Mouse (Mus musculus): ENCODE results near the gene Gm26741. TPM values are rescaled to one million over a fixed set of nuclear protein-coding genes. Genes with fewer than 3 reads are reported as not detected.

Gene Gm26741
- polyA plus RNA-seq, 1 experiment = not detected

- TF ChIP-seq POLR2A (IDR thresholded peaks at IDR 0.05; ENCODE audit: borderline replicate concordance, extremely low read depth, insufficient read depth, insufficient read length, poor library complexity, severe bottlenecking) (no peak), CTCF (IDR thresholded peaks at IDR 0.05; ENCODE audit: borderline replicate concordance, extremely low read depth, insufficient read depth, insufficient read length) (no peak)
Observed at GRCm38 (mm10) chr10:52374651-52375050, 16.1 kb downstream of the Gm26741 start.

GRCm38 (mm10) chr10:52376422-52376821 lies 17.9 kb downstream of the Gm26741 start:
- no peak for TF ChIP-seq POLR2A (IDR thresholded peaks at IDR 0.05; ENCODE audit: borderline replicate concordance, extremely low read depth, insufficient read depth, insufficient read length, poor library complexity, severe bottlenecking)
- no peak for TF ChIP-seq CTCF (IDR thresholded peaks at IDR 0.05; ENCODE audit: borderline replicate concordance, extremely low read depth, insufficient read depth, insufficient read length)

More at GRCm38 (mm10) chr10:52374651-52375050, 16.1 kb downstream of the Gm26741 start:
- DNase-seq (ENCODE audit: low read depth) = no peak

GRCm38 (mm10) chr10:52377813-52378212 lies 19.2 kb downstream of the Gm26741 start:
- no peak for DNase-seq (ENCODE audit: low read depth)
- TF ChIP-seq CTCF (IDR thresholded peaks at IDR 0.05; ENCODE audit: borderline replicate concordance, extremely low read depth, insufficient read depth, insufficient read length) (no peak), POLR2A (IDR thresholded peaks at IDR 0.05; ENCODE audit: borderline replicate concordance, extremely low read depth, insufficient read depth, insufficient read length, poor library complexity, severe bottlenecking) (no peak)

More at GRCm38 (mm10) chr10:52376422-52376821, 17.9 kb downstream of the Gm26741 start:
- no peak for DNase-seq (ENCODE audit: low read depth)

- TF ChIP-seq POLR2A (IDR thresholded peaks at IDR 0.05; ENCODE audit: borderline replicate concordance, extremely low read depth, insufficient read depth, insufficient read length, poor library complexity, severe bottlenecking) (no peak), CTCF (IDR thresholded peaks at IDR 0.05; ENCODE audit: borderline replicate concordance, extremely low read depth, insufficient read depth, insufficient read length) (no peak)
- DNase-seq (ENCODE audit: low read depth) = peak; percentile 77
Observed at GRCm38 (mm10) chr10:52381321-52381801, 22.8 kb downstream of the Gm26741 start.

- peak; percentile 99 for DNase-seq (ENCODE audit: low read depth)
- TF ChIP-seq CTCF (IDR thresholded peaks at IDR 0.05; ENCODE audit: borderline replicate concordance, extremely low read depth, insufficient read depth, insufficient read length) = no peak
- peak; percentile 72; the same call in 1 of the 2 replicates for TF ChIP-seq POLR2A (IDR thresholded peaks at IDR 0.05; ENCODE audit: borderline replicate concordance, extremely low read depth, insufficient read depth, insufficient read length, poor library complexity, severe bottlenecking)
Observed at GRCm38 (mm10) chr10:52381845-52382591, 23.5 kb downstream of the Gm26741 start, which contains the start of gene Gopc. Gene Gopc (minus strand): TSS chr10:52382124.

GRCm38 (mm10) chr10:52383022-52383421 lies 24.5 kb downstream of the Gm26741 start:
- TF ChIP-seq POLR2A (IDR thresholded peaks at IDR 0.05; ENCODE audit: borderline replicate concordance, extremely low read depth, insufficient read depth, insufficient read length, poor library complexity, severe bottlenecking) (no peak), CTCF (IDR thresholded peaks at IDR 0.05; ENCODE audit: borderline replicate concordance, extremely low read depth, insufficient read depth, insufficient read length) (no peak)
- no peak for DNase-seq (ENCODE audit: low read depth)

- TF ChIP-seq POLR2A (IDR thresholded peaks at IDR 0.05; ENCODE audit: borderline replicate concordance, extremely low read depth, insufficient read depth, insufficient read length, poor library complexity, severe bottlenecking) (no peak), CTCF (IDR thresholded peaks at IDR 0.05; ENCODE audit: borderline replicate concordance, extremely low read depth, insufficient read depth, insufficient read length) (no peak)
- DNase-seq (ENCODE audit: low read depth) = no peak
Observed at GRCm38 (mm10) chr10:52383522-52383921, 25.0 kb downstream of the Gm26741 start.

GRCm38 (mm10) chr10:52384823-52385610 lies 26.4 kb downstream of the Gm26741 start:
- peak; percentile 86 for DNase-seq (ENCODE audit: low read depth)
- TF ChIP-seq POLR2A (IDR thresholded peaks at IDR 0.05; ENCODE audit: borderline replicate concordance, extremely low read depth, insufficient read depth, insufficient read length, poor library complexity, severe bottlenecking) = no peak
- TF ChIP-seq CTCF (IDR thresholded peaks at IDR 0.05; ENCODE audit: borderline replicate concordance, extremely low read depth, insufficient read depth, insufficient read length) = peak; percentile 82

GRCm38 (mm10) chr10:52387192-52387591 lies 28.6 kb downstream of the Gm26741 start:
- no peak for DNase-seq (ENCODE audit: low read depth)
- TF ChIP-seq POLR2A (IDR thresholded peaks at IDR 0.05; ENCODE audit: borderline replicate concordance, extremely low read depth, insufficient read depth, insufficient read length, poor library complexity, severe bottlenecking) = no peak
- TF ChIP-seq CTCF (IDR thresholded peaks at IDR 0.05; ENCODE audit: borderline replicate concordance, extremely low read depth, insufficient read depth, insufficient read length) = no peak

- no peak for DNase-seq (ENCODE audit: low read depth)
- no peak for TF ChIP-seq CTCF (IDR thresholded peaks at IDR 0.05; ENCODE audit: borderline replicate concordance, extremely low read depth, insufficient read depth, insufficient read length)
- no peak for TF ChIP-seq POLR2A (IDR thresholded peaks at IDR 0.05; ENCODE audit: borderline replicate concordance, extremely low read depth, insufficient read depth, insufficient read length, poor library complexity, severe bottlenecking)
Observed at GRCm38 (mm10) chr10:52388922-52389430, 30.4 kb downstream of the Gm26741 start, which contains the start of gene Nepn. Gene Nepn (plus strand): TSS chr10:52388972.

- no peak for TF ChIP-seq POLR2A (IDR thresholded peaks at IDR 0.05; ENCODE audit: borderline replicate concordance, extremely low read depth, insufficient read depth, insufficient read length, poor library complexity, severe bottlenecking)
- no peak for TF ChIP-seq CTCF (IDR thresholded peaks at IDR 0.05; ENCODE audit: borderline replicate concordance, extremely low read depth, insufficient read depth, insufficient read length)
- no peak for DNase-seq (ENCODE audit: low read depth)
Observed at GRCm38 (mm10) chr10:52389438-52389837, 30.9 kb downstream of the Gm26741 start.
